Mouse (Mus musculus): Measurements from ENCODE around the gene Acbd6.

DNA sequence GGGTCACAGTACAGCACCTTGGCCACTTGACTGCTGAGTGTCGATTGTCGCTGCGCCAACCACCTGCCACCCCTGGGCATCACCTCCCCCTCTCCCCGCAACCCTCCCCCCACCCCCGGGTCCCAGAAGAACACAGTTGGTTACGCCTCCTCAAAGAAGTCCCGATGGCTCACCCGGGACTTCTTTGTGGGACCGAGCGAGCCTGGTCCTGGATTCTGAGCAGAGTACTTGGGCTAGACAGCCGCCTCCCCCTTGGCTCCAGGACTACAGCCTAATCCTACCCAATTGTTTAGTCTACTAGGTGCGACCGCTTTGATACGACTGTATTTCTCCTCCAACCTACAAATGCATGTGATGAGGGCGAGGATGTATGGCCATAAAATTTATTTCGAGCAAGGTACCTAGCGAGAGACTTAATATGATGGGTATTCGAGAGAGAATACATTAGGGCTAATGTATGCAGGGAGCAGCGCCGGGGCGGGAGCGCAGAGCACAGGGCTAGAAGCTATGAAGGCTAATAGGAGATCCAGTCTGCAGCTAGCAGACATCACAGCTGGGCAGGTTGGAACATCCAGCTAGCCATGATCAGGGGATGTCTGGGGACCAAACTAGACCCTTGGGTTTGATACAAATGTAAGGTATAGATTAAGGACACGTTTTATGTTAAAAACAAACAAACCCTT, 171.3 kb downstream of the Acbd6 start:
- TF ChIP-seq CHD2 (IDR thresholded peaks at IDR 0.05; ENCODE audit: low read depth, low read length) (no peak), ZNF384 (IDR thresholded peaks at IDR 0.05; ENCODE audit: low read depth, low read length) (no peak), HCFC1 (IDR thresholded peaks at IDR 0.05; ENCODE audit: borderline replicate concordance, insufficient read depth, low read length) (no peak), ZC3H11A (IDR thresholded peaks at IDR 0.05; ENCODE audit: borderline replicate concordance, low read depth, low read length) (no peak), MAFK (IDR thresholded peaks at IDR 0.05; ENCODE audit: insufficient read depth, low read depth, low read length) (no peak)
